In genomic region chr5:146274420-146275045, GRCm38 (mm10) we compare ENCODE assay signal across 27 mouse cellular contexts. TPM values are rescaled to one million over a fixed set of nuclear protein-coding genes. Genes with fewer than 3 reads are reported as not detected.
DNase-seq lines count a peak whose midpoint lies in the region; ATAC-seq and TF ChIP-seq lines count a peak whose summit lies in the region.
"Had no signal": no experiment of that assay in that cellular context is flagged by ENCODE, and none has a peak within 500 bp of the region (broad histone marks: within the 10 kb centered on the region; RNA-seq: fewer than 3 reads in every experiment).

No protein-coding gene starts in this region.

- H3K4me1 ChIP-seq in forebrain, embryonic 14.5 days (ENCODE audit: control insufficient read depth, insufficient read depth, low read length): no peaks in the 10 kb centered on the region
- H3K4me1 ChIP-seq in forebrain, embryonic 13.5 days: no peaks in the 10 kb centered on the region
- H3K4me1 ChIP-seq in olfactory bulb, adult 2 months (ENCODE audit: control insufficient read depth, insufficient read depth, low read length): peaks cover 4% of the 10 kb centered on the region
- H3K4me1 ChIP-seq: embryonic facial prominence, embryonic 10.5 days; embryonic facial prominence, embryonic 15.5 days; kidney, embryonic 15.5 days; midbrain, embryonic 13.5 days; neural tube, embryonic 13.5 days had no signal

- H3K4me2 ChIP-seq in forebrain, embryonic 14.5 days (ENCODE audit: low read length): no peak overlapping the region
- H3K4me2 ChIP-seq in forebrain, embryonic 13.5 days: no peak overlapping the region
- H3K4me2 ChIP-seq: embryonic facial prominence, embryonic 15.5 days; kidney, embryonic 15.5 days; midbrain, embryonic 13.5 days; neural tube, embryonic 13.5 days had no signal

- H3K9ac ChIP-seq in forebrain, embryonic 14.5 days (ENCODE audit: low read length): no peak overlapping the region
- H3K9ac ChIP-seq in forebrain, embryonic 13.5 days: no peak overlapping the region
- H3K9ac ChIP-seq: embryonic facial prominence, embryonic 15.5 days; kidney, embryonic 15.5 days; liver, embryonic 14.5 days; midbrain, embryonic 13.5 days; neural tube, embryonic 13.5 days had no signal

- TF ChIP-seq POLR2A in olfactory bulb, adult 2 months (IDR thresholded peaks at IDR 0.05; ENCODE audit: insufficient read depth, low read depth, low read length): no peak

- 76% methylated on average over 4 of the region's 4 CpGs for WGBS in forebrain, embryonic 14.5 days
- 85% methylated on average over 4 of the region's 4 CpGs for WGBS in forebrain, embryonic 13.5 days
- 42% methylated on average over 4 of the region's 4 CpGs for WGBS in olfactory bulb, adult 2 months

- peak; percentile 29; the same call in 1 of the 2 replicates for ATAC-seq in forebrain, embryonic 14.5 days
- ATAC-seq in forebrain, embryonic 13.5 days: no peak
- ATAC-seq: hindbrain, embryonic 16.5 days; midbrain, embryonic 13.5 days; Patski had no signal

- peaks cover 31% of the 10 kb centered on the region for H3K36me3 ChIP-seq in forebrain, embryonic 14.5 days (ENCODE audit: control insufficient read depth, insufficient read depth, low read length)
- H3K36me3 ChIP-seq in forebrain, embryonic 13.5 days (ENCODE audit: poor library complexity, severe bottlenecking): peaks cover 37% of the 10 kb centered on the region

- H3K9me3 ChIP-seq in forebrain, embryonic 14.5 days (replicated peaks; ENCODE audit: control insufficient read depth, low read length): no peaks in the 10 kb centered on the region
- no peaks in the 10 kb centered on the region for H3K9me3 ChIP-seq in forebrain, embryonic 13.5 days (replicated peaks)
- H3K9me3 ChIP-seq: embryonic facial prominence, embryonic 10.5 days; embryonic facial prominence, embryonic 15.5 days; kidney, embryonic 15.5 days; midbrain, embryonic 13.5 days; neural tube, embryonic 13.5 days had no signal

- intact Hi-C loops in left cerebral cortex, postnatal 4 days (cut with DNase I): no loop called here

- H3K4me3 ChIP-seq in forebrain, embryonic 14.5 days (ENCODE audit: low read depth, low read length): no peak overlapping the region
- no peak overlapping the region for H3K4me3 ChIP-seq in forebrain, embryonic 13.5 days
- no peak overlapping the region for H3K4me3 ChIP-seq in olfactory bulb, adult 2 months (ENCODE audit: insufficient read depth, low read depth, low read length)
- H3K4me3 ChIP-seq: embryonic facial prominence, embryonic 10.5 days; embryonic facial prominence, embryonic 15.5 days; kidney, embryonic 15.5 days; midbrain, embryonic 13.5 days; neural tube, embryonic 13.5 days had no signal

- peak; percentile 22 for DNase-seq in forebrain, embryonic 14.5 days (ENCODE audit: low spot score)
- DNase-seq in heart, adult 11 months: peak; percentile 69
- no peak for DNase-seq in heart, postnatal 4 days
- peak; percentile 10 for DNase-seq in left cerebral cortex, adult 11 months (ENCODE audit: low spot score)
- no peak for DNase-seq in left cerebral cortex, postnatal 4 days
- no peak for DNase-seq in kidney, postnatal 14 days
- DNase-seq: cerebellum, postnatal 14 days; gastrocnemius, postnatal 10 days; heart, postnatal 14 days; kidney, adult 18-20 months; kidney, postnatal 36 days; lung, adult 2 months; lung, postnatal 10 days; right cerebral cortex, postnatal 14 days; thymus, postnatal 14 days had no signal

- no peak for TF ChIP-seq CTCF in olfactory bulb, adult 2 months (IDR thresholded peaks at IDR 0.05; ENCODE audit: insufficient read depth, low read depth, low read length)

- H3K27me3 ChIP-seq in forebrain, embryonic 14.5 days (replicated peaks; ENCODE audit: control insufficient read depth, insufficient read depth, low read length): no peaks in the 10 kb centered on the region
- no peaks in the 10 kb centered on the region for H3K27me3 ChIP-seq in forebrain, embryonic 13.5 days
- H3K27me3 ChIP-seq: CH12.LX; embryonic facial prominence, embryonic 15.5 days; kidney, embryonic 15.5 days; midbrain, embryonic 13.5 days; neural tube, embryonic 13.5 days; Patski had no signal

- H3K27ac ChIP-seq in forebrain, embryonic 14.5 days (ENCODE audit: low read depth, low read length): peak overlapping the region; percentile 21; the same call in 1 of the 2 replicates
- H3K27ac ChIP-seq in forebrain, embryonic 13.5 days: no peak overlapping the region; the same call in 1 of the 2 replicates
- peak overlapping the region; percentile 67 for H3K27ac ChIP-seq in olfactory bulb, adult 2 months (ENCODE audit: insufficient read depth, low read depth, low read length)
- H3K27ac ChIP-seq: embryonic facial prominence, embryonic 10.5 days; embryonic facial prominence, embryonic 15.5 days; kidney, embryonic 15.5 days; liver, embryonic 14.5 days; macrophage; midbrain, embryonic 13.5 days; neural tube, embryonic 13.5 days had no signal

RNA-seq across cellular contexts. Expression of gene Cdk8, which starts 43.5 kb away (rescaled TPM):
- 15.9 and 18.9 TPM in 2 replicates for polyA plus RNA-seq in forebrain, embryonic 14.5 days (2014; fragmentation: Nextera tagmentation; extraction: Ambion mirVana)
- polyA plus RNA-seq in forebrain, embryonic 13.5 days (2015; fragmentation: Nextera tagmentation; extraction: Ambion mirVana): 15.8 and 18.9 TPM in 2 replicates
- 10 to 100 TPM; 25.5 to 26.5 TPM for total RNA-seq in heart, postnatal 4 days (2021)
- total RNA-seq in left cerebral cortex, postnatal 4 days (2021): 10 to 100 TPM; 56.0 to 57.1 TPM
- not detected in 2 replicates for polyA plus RNA-seq in olfactory bulb, adult 2 months (2012; ENCODE audit: insufficient read depth, insufficient read length, low replicate concordance, missing spikeins)

RNA-seq across cellular contexts. Expression of gene Rnf6, which starts 53.2 kb away (rescaled TPM):
- 18.9 and 22.8 TPM in 2 replicates for polyA plus RNA-seq in forebrain, embryonic 14.5 days (2014; fragmentation: Nextera tagmentation; extraction: Ambion mirVana)
- 27.1 TPM in 2 replicates for polyA plus RNA-seq in forebrain, embryonic 13.5 days (2015; fragmentation: Nextera tagmentation; extraction: Ambion mirVana)
- 10 to 100 TPM; 44.4 to 48.0 TPM for total RNA-seq in heart, postnatal 4 days (2021)
- total RNA-seq in left cerebral cortex, postnatal 4 days (2021): 10 to 100 TPM; 22.8 to 24.1 TPM
- not detected in 2 replicates for polyA plus RNA-seq in olfactory bulb, adult 2 months (2012; ENCODE audit: insufficient read depth, insufficient read length, low replicate concordance, missing spikeins)

Comparison
In these comparisons a context has a peak if more than half of its experiments do, and no peak if none do; other contexts are left out.
1. DNase-seq: peak in forebrain, embryonic 14.5 days (single experiment), heart, adult 11 months (single experiment) and left cerebral cortex, adult 11 months (single experiment); none in heart, postnatal 4 days (single experiment), left cerebral cortex, postnatal 4 days (single experiment) and kidney, postnatal 14 days (single experiment).